Mouse (Mus musculus): Measurements from ENCODE around the gene Slc39a11. TPM values are rescaled to one million over a fixed set of nuclear protein-coding genes. Genes with fewer than 3 reads are reported as not detected.
A peak's percentile ranks its signal among the peaks of the same experiment; 100 is the strongest.

Slc39a11 gene
- polyA plus RNA-seq, 1 experiment from 2014 or later = 23.5 TPM

DNA sequence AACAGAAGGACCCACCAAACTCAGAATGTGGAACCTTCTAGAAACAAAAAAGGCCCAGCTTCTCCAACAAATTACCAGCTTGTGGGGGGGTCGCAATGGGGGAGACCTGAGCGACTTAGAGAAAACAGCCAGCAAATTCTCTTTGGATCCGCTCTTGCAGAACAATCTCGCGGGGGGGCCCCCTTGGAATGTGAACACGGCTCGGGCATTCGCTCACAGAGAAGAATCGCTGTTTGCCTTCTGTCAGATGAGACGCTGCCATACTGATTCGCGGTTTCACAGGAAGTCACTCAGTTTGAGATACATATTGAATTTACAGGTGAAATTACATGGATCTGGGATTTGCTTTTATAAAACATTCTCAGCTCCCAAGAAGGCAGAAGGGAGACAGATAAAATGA lies 91.4 kb downstream of the Slc39a11 start:
- WGBS = 74% methylated on average over 12 of the region's 12 CpGs
- ATAC-seq (ENCODE audit: low read depth) = no peak
- H3K27me3 ChIP-seq (ENCODE audit: control insufficient read depth, insufficient read depth, low read length) = no peaks in the 10 kb centered on the region
- no peaks in the 10 kb centered on the region for H3K9me3 ChIP-seq (ENCODE audit: control insufficient read depth, low read length)
- H3K36me3 ChIP-seq (ENCODE audit: control insufficient read depth, insufficient read depth, low read length) = no peaks in the 10 kb centered on the region
- no peak overlapping the region for H3K27ac ChIP-seq (ENCODE audit: low read depth, low read length)
- H3K4me1 ChIP-seq (ENCODE audit: control insufficient read depth, insufficient read depth, low read length) = peaks cover 5% of the 10 kb centered on the region; the same call in 1 of the 2 replicates
- no peak overlapping the region for H3K9ac ChIP-seq (replicated peaks; ENCODE audit: low read depth, low read length)
- H3K4me3 ChIP-seq (ENCODE audit: low read depth, low read length) = no peak overlapping the region
- no peak overlapping the region for H3K4me2 ChIP-seq (ENCODE audit: low read depth, low read length)

DNA sequence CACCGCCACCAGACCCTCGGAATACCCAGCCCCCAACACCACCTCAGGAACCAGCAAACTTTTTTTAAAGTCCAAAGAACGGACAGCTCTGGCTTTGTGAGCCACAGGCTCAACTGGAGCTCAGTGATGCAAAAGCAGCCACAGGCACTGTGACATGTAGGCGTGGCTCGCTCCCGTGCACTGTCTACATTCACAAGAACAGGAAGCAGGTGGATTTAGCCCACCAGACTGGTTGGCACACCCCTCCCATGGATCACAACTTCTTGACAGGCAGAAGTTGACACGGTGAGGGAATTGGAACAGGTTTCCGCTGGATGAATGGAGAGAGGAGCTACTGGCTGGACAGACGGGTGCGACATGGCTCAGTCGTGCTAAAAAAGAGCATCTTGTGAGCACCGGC lies 93.7 kb downstream of the Slc39a11 start:
- H3K4me3 ChIP-seq (ENCODE audit: low read depth, low read length) = no peak overlapping the region
- H3K27ac ChIP-seq (ENCODE audit: low read depth, low read length) = no peak overlapping the region
- no peak for ATAC-seq (ENCODE audit: low read depth)
- no peak overlapping the region for H3K9ac ChIP-seq (replicated peaks; ENCODE audit: low read depth, low read length)
- no peaks in the 10 kb centered on the region for H3K27me3 ChIP-seq (ENCODE audit: control insufficient read depth, insufficient read depth, low read length)
- H3K4me2 ChIP-seq (ENCODE audit: low read depth, low read length) = no peak overlapping the region
- H3K36me3 ChIP-seq (ENCODE audit: control insufficient read depth, insufficient read depth, low read length) = no peaks in the 10 kb centered on the region
- H3K4me1 ChIP-seq (ENCODE audit: control insufficient read depth, insufficient read depth, low read length) = peaks cover 12% of the 10 kb centered on the region; the same call in 1 of the 2 replicates
- H3K9me3 ChIP-seq (ENCODE audit: control insufficient read depth, low read length) = no peaks in the 10 kb centered on the region
- WGBS = 87% methylated on average over 12 of the region's 12 CpGs

DNA sequence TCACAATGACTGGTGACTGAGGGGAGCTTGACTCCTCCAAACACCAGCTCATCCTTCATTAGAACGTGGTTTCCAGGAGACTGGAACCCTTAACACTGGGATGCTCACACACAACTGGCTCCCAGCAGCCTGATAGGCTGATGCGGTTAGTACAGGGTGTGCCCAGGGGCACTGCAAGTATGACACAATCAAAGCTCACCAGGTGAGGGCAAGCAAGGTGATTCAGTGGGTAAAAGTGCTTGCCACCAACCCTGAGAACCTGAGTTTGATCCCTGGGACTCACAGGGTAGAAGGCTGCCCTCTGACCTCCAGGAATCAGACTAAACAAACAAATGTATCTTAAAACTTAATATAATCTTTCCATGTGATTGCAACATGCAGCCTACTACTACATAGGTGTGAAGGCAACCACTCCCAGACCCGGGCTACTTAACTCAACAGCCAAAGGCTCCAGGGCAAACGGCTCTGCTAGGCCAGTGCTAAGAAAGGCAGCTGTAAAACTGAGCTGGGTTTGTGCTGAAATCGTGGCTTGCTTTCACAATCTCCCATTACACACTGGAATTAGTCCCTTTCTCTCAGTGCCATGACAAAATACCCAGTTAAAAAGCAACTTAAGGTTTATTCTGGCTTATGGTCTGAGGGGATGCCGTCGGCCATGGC lies 95.0 kb downstream of the Slc39a11 start:
- Histone ChIP-seq H3K9ac (replicated peaks; ENCODE audit: low read depth, low read length) (no peak overlapping the region), H3K4me1 (ENCODE audit: control insufficient read depth, insufficient read depth, low read length) (peaks cover 12% of the 10 kb centered on the region; the same call in 1 of the 2 replicates), H3K4me2 (ENCODE audit: low read depth, low read length) (no peak overlapping the region), H3K27me3 (ENCODE audit: control insufficient read depth, insufficient read depth, low read length) (no peaks in the 10 kb centered on the region), H3K36me3 (ENCODE audit: control insufficient read depth, insufficient read depth, low read length) (no peaks in the 10 kb centered on the region), H3K9me3 (ENCODE audit: control insufficient read depth, low read length) (no peaks in the 10 kb centered on the region), H3K27ac (ENCODE audit: low read depth, low read length) (no peak overlapping the region), H3K4me3 (ENCODE audit: low read depth, low read length) (no peak overlapping the region)
- no peak for ATAC-seq (ENCODE audit: low read depth)
- WGBS = 86% methylated on average over 7 of the region's 7 CpGs

DNA sequence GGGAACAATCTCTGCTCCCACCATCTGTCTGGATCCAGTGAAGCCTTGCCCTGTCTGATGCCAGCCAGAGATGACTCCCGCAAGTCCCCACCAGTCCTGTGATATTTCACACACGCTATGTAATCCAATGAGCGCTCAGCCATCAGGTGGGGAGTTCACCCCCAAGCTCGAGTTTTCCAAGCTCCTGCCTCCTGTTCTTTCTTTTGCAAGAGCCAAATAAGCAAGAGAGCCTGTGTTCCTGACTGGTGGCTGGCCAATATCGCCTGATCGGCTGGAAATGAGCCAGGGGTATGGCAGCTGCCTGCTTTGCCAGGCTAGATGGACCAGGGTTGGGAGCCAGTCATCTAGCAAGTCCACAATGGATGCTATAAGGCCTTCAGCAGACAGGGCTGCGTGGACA lies 95.7 kb downstream of the Slc39a11 start:
- H3K36me3 ChIP-seq (ENCODE audit: control insufficient read depth, insufficient read depth, low read length) = no peaks in the 10 kb centered on the region
- no peak overlapping the region for H3K4me3 ChIP-seq (ENCODE audit: low read depth, low read length)
- H3K9me3 ChIP-seq (ENCODE audit: control insufficient read depth, low read length) = no peaks in the 10 kb centered on the region
- 71% methylated on average over 7 of the region's 7 CpGs for WGBS
- no peak overlapping the region for H3K9ac ChIP-seq (replicated peaks; ENCODE audit: low read depth, low read length)
- peak overlapping the region; percentile 45; the same call in 1 of the 2 replicates for H3K27ac ChIP-seq (ENCODE audit: low read depth, low read length)
- H3K4me1 ChIP-seq (ENCODE audit: control insufficient read depth, insufficient read depth, low read length) = peaks cover 12% of the 10 kb centered on the region; the same call in 1 of the 2 replicates
- ATAC-seq (ENCODE audit: low read depth) = no peak
- H3K4me2 ChIP-seq (ENCODE audit: low read depth, low read length) = no peak overlapping the region
- no peaks in the 10 kb centered on the region for H3K27me3 ChIP-seq (ENCODE audit: control insufficient read depth, insufficient read depth, low read length)

DNA sequence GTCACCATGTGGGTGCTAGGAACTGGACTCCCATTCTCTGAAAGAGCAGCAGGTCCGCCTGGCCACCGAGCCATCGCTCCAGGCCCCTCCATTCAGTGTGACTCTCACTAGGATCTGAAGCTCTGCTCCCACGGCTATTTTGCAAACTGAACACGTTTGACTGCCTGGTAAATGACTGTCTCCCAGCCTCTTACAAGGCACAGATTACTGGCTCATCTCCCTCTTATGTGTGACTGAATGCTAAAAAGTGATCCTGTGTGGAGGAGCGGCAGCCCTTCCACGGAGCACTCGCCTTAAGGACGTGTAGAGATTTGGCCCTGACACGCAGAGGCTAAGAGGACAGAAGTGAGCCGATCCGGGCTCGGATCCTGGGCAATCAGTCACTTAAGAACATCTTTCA lies 96.3 kb downstream of the Slc39a11 start:
- H3K4me2 ChIP-seq (ENCODE audit: low read depth, low read length) = no peak overlapping the region
- no peaks in the 10 kb centered on the region for H3K27me3 ChIP-seq (ENCODE audit: control insufficient read depth, insufficient read depth, low read length)
- H3K9me3 ChIP-seq (ENCODE audit: control insufficient read depth, low read length) = no peaks in the 10 kb centered on the region
- H3K36me3 ChIP-seq (ENCODE audit: control insufficient read depth, insufficient read depth, low read length) = no peaks in the 10 kb centered on the region
- WGBS = 71% methylated on average over 13 of the region's 13 CpGs
- ATAC-seq (ENCODE audit: low read depth) = no peak
- peaks cover 12% of the 10 kb centered on the region; the same call in 1 of the 2 replicates for H3K4me1 ChIP-seq (ENCODE audit: control insufficient read depth, insufficient read depth, low read length)
- H3K27ac ChIP-seq (ENCODE audit: low read depth, low read length) = peak overlapping the region; percentile 45
- no peak overlapping the region for H3K4me3 ChIP-seq (ENCODE audit: low read depth, low read length)
- H3K9ac ChIP-seq (replicated peaks; ENCODE audit: low read depth, low read length) = no peak overlapping the region

DNA sequence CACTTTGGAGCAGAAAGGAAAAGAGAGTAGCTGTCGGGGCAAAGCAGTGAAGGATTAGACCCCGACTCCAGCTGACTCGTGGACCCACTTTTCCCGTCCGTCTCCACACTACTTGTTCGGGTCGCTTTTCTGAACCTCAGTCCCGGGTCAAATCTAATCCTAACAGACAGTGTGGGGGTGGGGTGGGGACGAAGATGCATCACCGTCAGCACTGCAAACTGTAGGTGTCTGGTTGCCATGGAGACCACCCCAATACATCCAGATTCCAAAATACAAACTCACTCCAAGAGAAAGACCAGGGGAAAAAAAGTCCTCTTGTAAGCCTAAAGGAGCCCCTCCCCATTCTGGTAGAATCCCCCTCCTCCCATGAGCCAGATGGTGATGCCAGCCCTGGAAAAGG lies 97.3 kb downstream of the Slc39a11 start:
- Histone ChIP-seq H3K36me3 (ENCODE audit: control insufficient read depth, insufficient read depth, low read length) (no peaks in the 10 kb centered on the region), H3K9ac (replicated peaks; ENCODE audit: low read depth, low read length) (no peak overlapping the region), H3K27ac (ENCODE audit: low read depth, low read length) (no peak overlapping the region), H3K27me3 (ENCODE audit: control insufficient read depth, insufficient read depth, low read length) (no peaks in the 10 kb centered on the region), H3K9me3 (ENCODE audit: control insufficient read depth, low read length) (no peaks in the 10 kb centered on the region), H3K4me2 (ENCODE audit: low read depth, low read length) (no peak overlapping the region), H3K4me1 (ENCODE audit: control insufficient read depth, insufficient read depth, low read length) (peaks cover 12% of the 10 kb centered on the region; the same call in 1 of the 2 replicates), H3K4me3 (ENCODE audit: low read depth, low read length) (no peak overlapping the region)
- no peak for ATAC-seq (ENCODE audit: low read depth)
- 78% methylated on average over 10 of the region's 10 CpGs for WGBS

DNA sequence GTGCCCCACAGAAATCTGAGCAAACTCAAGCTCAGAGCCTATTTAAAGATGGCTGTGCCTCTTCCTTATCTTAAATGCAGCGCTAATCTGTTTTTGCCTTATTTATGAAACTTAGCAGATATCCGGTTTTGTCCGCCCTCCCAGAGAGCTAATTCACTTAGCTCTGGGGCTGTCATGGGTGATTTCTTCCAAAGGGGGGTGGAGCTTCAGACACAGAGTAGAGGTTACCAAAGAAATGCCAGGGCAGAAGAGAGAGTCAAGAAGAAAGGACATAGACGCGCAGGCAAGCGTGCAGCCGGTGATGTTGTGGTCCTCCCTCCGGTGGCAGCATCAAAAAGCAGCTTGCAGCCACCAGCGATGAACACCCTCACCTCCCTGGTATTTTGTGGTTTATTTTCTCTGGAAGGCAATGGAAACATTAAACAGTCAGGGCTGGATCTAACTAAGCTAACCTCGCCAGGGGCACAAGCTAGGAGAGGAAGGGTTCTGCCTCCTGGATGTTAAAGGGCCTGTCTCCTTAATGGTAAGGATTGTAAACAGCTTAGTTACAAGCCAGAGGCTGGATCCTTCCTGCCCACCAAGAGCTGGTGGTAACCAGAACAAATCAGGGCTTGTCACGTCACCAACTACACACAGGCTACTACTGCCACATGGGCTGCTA lies 103.5 kb downstream of the Slc39a11 start:
- ATAC-seq (ENCODE audit: low read depth) = no peak
- H3K9ac ChIP-seq (replicated peaks; ENCODE audit: low read depth, low read length) = no peak overlapping the region
- H3K4me1 ChIP-seq (ENCODE audit: control insufficient read depth, insufficient read depth, low read length) = no peaks in the 10 kb centered on the region; the same call in 1 of the 2 replicates
- WGBS = 76% methylated on average over 11 of the region's 11 CpGs
- H3K4me2 ChIP-seq (ENCODE audit: low read depth, low read length) = no peak overlapping the region
- H3K9me3 ChIP-seq (ENCODE audit: control insufficient read depth, low read length) = no peaks in the 10 kb centered on the region
- H3K27ac ChIP-seq (ENCODE audit: low read depth, low read length) = no peak overlapping the region
- H3K4me3 ChIP-seq (ENCODE audit: low read depth, low read length) = no peak overlapping the region
- H3K36me3 ChIP-seq (ENCODE audit: control insufficient read depth, insufficient read depth, low read length) = no peaks in the 10 kb centered on the region
- H3K27me3 ChIP-seq (ENCODE audit: control insufficient read depth, insufficient read depth, low read length) = no peaks in the 10 kb centered on the region

DNA sequence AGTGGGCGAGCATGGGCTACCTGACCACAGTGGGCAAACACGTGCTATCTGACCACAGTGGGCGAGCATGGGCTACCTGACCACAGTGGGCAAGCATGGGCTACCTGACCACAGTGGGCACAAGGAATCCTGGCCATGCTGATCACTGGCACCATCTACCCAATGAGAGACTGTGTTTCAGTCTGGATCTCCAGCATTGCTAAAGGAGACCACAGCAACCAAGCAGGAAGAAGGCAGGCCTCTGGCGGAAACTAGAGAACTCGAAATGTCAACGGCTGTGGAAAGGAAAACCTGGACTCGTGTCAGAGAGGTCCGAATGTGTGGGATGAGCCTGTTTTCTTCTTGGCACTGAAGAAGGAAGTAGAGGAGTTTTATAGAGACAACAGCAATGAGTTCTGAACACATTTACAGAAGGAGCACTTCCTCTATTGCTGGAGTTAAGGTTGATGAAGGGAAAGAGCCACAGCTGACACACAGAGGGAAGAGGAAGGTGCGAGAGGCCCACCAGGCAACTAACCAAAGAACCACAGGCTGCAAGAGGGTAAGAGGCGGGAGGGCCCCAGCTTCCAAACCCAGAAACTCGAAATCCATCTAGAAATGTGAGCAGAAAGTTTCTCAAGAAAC lies 105.8 kb downstream of the Slc39a11 start:
- Histone ChIP-seq H3K4me3 (ENCODE audit: low read depth, low read length) (no peak overlapping the region), H3K4me2 (ENCODE audit: low read depth, low read length) (no peak overlapping the region), H3K4me1 (ENCODE audit: control insufficient read depth, insufficient read depth, low read length) (no peaks in the 10 kb centered on the region), H3K9ac (replicated peaks; ENCODE audit: low read depth, low read length) (no peak overlapping the region), H3K36me3 (ENCODE audit: control insufficient read depth, insufficient read depth, low read length) (no peaks in the 10 kb centered on the region), H3K27me3 (ENCODE audit: control insufficient read depth, insufficient read depth, low read length) (no peaks in the 10 kb centered on the region), H3K9me3 (ENCODE audit: control insufficient read depth, low read length) (no peaks in the 10 kb centered on the region), H3K27ac (ENCODE audit: low read depth, low read length) (no peak overlapping the region)
- ATAC-seq (ENCODE audit: low read depth) = no peak
- WGBS = 96% methylated on average over 11 of the region's 11 CpGs

DNA sequence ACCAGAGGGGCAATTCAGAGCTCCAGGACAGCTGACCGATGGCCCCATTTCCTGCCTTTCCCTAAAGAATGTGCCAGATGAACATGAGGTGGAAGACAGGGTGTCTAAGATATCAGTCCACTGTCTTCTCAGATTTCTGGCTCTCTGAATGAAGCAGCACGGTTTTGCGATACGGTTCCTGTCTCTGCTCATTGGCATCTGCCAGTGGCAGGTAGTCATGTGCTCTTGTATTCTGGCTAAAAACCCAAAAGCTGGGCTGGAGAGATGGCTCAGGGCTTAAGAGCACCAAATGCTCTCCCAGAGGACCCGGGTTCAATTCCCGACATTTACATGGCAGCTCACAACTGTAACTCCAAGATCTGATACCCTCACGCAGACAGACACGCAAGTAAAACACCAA lies 108.8 kb downstream of the Slc39a11 start:
- Histone ChIP-seq H3K27me3 (ENCODE audit: control insufficient read depth, insufficient read depth, low read length) (no peaks in the 10 kb centered on the region), H3K9ac (replicated peaks; ENCODE audit: low read depth, low read length) (no peak overlapping the region), H3K9me3 (ENCODE audit: control insufficient read depth, low read length) (no peaks in the 10 kb centered on the region), H3K4me1 (ENCODE audit: control insufficient read depth, insufficient read depth, low read length) (no peaks in the 10 kb centered on the region), H3K36me3 (ENCODE audit: control insufficient read depth, insufficient read depth, low read length) (no peaks in the 10 kb centered on the region), H3K4me2 (ENCODE audit: low read depth, low read length) (no peak overlapping the region), H3K4me3 (ENCODE audit: low read depth, low read length) (no peak overlapping the region), H3K27ac (ENCODE audit: low read depth, low read length) (no peak overlapping the region)
- no peak for ATAC-seq (ENCODE audit: low read depth)
- WGBS = 96% methylated on average over 8 of the region's 8 CpGs

Measured in neural tube, embryonic 14.5 days (tissue).